Mouse (Mus musculus) heart, embryonic 13.5 days (tissue): ENCODE results near the gene Polr3b. TPM values are rescaled to one million over a fixed set of nuclear protein-coding genes. Genes with fewer than 3 reads are reported as not detected.

ENCODE experiments used
- ATAC-seq: fragments of 200-750 bp; cut with Nextera tagmentation; 2 replicates; pipeline ENCODE4 v1.8.0; 2017; ENCODE audit warnings: moderate TSS enrichment; ENCODE audit not compliant: insufficient number of reproducible peaks, low FRiP score, low TSS enrichment; ENCODE audit errors: extremely low read depth
- H3K27ac ChIP-seq: fragments of 300-500 bp; sonication (generic); replicated peaks from 2 replicates; pipeline ENCODE4 v1.5.1; 2015; ENCODE audit warnings: moderate library complexity, mild to moderate bottlenecking, inconsistent platforms
- H3K27me3 ChIP-seq: fragments of 300-500 bp; sonication (generic); replicated peaks from 2 replicates; pipeline ENCODE4 v1.6.1; 2015; ENCODE audit warnings: mild to moderate bottlenecking, inconsistent platforms
- H3K36me3 ChIP-seq: fragments of 300-500 bp; sonication (generic); 2 replicates; pipeline ENCODE4 v1.6.1; 2015; ENCODE audit warnings: mild to moderate bottlenecking, inconsistent platforms
- H3K4me1 ChIP-seq: fragments of 300-500 bp; sonication (generic); 2 replicates; pipeline ENCODE4 v1.6.1; 2015; ENCODE audit warnings: inconsistent platforms
- H3K4me2 ChIP-seq: fragments of 300-500 bp; sonication (generic); 2 replicates; pipeline ENCODE4 v1.6.1; 2015; ENCODE audit warnings: inconsistent platforms, mild to moderate bottlenecking, moderate library complexity
- H3K4me3 ChIP-seq: fragments of 300-500 bp; sonication (generic); 2 replicates; pipeline ENCODE4 v1.5.1; 2015; ENCODE audit warnings: moderate library complexity, mild to moderate bottlenecking, inconsistent platforms
- H3K9ac ChIP-seq: fragments of 300-500 bp; sonication (generic); 2 replicates; pipeline ENCODE4 v1.6.1; 2015; ENCODE audit warnings: inconsistent platforms, mild to moderate bottlenecking, moderate library complexity
- H3K9me3 ChIP-seq: fragments of 300-500 bp; sonication (generic); 2 replicates; pipeline ENCODE4 v1.6.1; 2016; ENCODE audit warnings: inconsistent platforms
- WGBS: fragments of 180-500 bp; shearing (Covaris S2); methylation state at CpG from one replicate; pipeline ENCODE4 v1.1.7; 2015; ENCODE audit warnings: mixed read lengths; 5-methylcytosine and 5-hydroxymethylcytosine counted together
- polyA plus RNA-seq: library from polyadenylated mRNA; unstranded; fragments of >200 nt; fragmentation: Nextera tagmentation; extraction: Ambion mirVana; gene quantifications from 2 replicates; pipeline ENCODE4 v1.2.1, GENCODE M21; 2015

The Polr3b gene
- polyA plus RNA-seq, 1 experiment from 2014 or later, result 10.7 TPM

- H3K4me1 ChIP-seq, result no peaks in the 10 kb centered on the region
- peaks cover 57% of the 10 kb centered on the region for H3K36me3 ChIP-seq
- no peak overlapping the region for H3K4me3 ChIP-seq
- WGBS, result 60% methylated on average over 3 of the region's 3 CpGs
- no peak overlapping the region for H3K9ac ChIP-seq
- no peaks in the 10 kb centered on the region for H3K27me3 ChIP-seq
- no peak for ATAC-seq
- no peak overlapping the region for H3K27ac ChIP-seq
- 0 out of 2 replicates have a peak, but pooled peaks cover 5% of the 10 kb centered on the region for H3K9me3 ChIP-seq
- H3K4me2 ChIP-seq, result no peak overlapping the region
These were observed 43.7 kb downstream of the Polr3b start for GRCm38 (mm10) chr10:84665713-84666260.

- Histone ChIP-seq H3K4me3 (no peak overlapping the region), H3K27ac (no peak overlapping the region), H3K27me3 (no peaks in the 10 kb centered on the region), H3K9me3 (no peaks in the 10 kb centered on the region), H3K36me3 (peaks cover 75% of the 10 kb centered on the region), H3K9ac (no peak overlapping the region), H3K4me2 (no peak overlapping the region), H3K4me1 (peaks cover 26% of the 10 kb centered on the region)
- ATAC-seq, result no peak
These were observed 53.6 kb downstream of the Polr3b start for GRCm38 (mm10) chr10:84675653-84676052.

- peaks cover 28% of the 10 kb centered on the region for H3K4me1 ChIP-seq
- no peak overlapping the region for H3K4me3 ChIP-seq
- ATAC-seq, result no peak
- peaks cover 73% of the 10 kb centered on the region for H3K36me3 ChIP-seq
- H3K27ac ChIP-seq, result no peak overlapping the region
- H3K9me3 ChIP-seq, result no peaks in the 10 kb centered on the region
- no peak overlapping the region for H3K9ac ChIP-seq
- no peaks in the 10 kb centered on the region for H3K27me3 ChIP-seq
- no peak overlapping the region for H3K4me2 ChIP-seq
- 85% methylated on average over 8 of the region's 8 CpGs for WGBS
These were observed 54.4 kb downstream of the Polr3b start for GRCm38 (mm10) chr10:84676511-84676910.

DNA sequence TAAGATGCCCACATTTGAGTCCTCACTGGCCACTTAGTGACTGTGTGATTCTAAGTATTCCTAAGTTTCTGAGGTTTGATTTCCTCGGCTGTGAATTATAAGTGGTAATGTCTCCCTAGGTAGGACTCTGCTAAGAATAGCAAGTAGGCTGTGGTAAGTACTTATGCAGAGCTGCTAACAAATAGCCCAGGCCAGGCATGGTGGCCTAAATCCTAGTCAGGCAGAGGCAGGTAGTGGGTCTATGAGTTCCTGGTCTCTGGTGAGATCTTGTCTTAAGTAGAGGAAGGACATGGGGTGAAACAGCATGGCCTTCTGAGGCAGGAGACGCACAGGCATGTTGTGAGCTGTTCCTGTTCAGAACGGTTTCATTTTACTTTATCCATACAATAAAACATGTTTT lies 55.8 kb downstream of the Polr3b start:
- no peaks in the 10 kb centered on the region for H3K9me3 ChIP-seq
- 69% methylated on average over 3 of the region's 3 CpGs for WGBS
- peaks cover 28% of the 10 kb centered on the region for H3K4me1 ChIP-seq
- H3K27me3 ChIP-seq, result no peaks in the 10 kb centered on the region
- ATAC-seq, result no peak
- H3K4me2 ChIP-seq, result 0 out of 2 replicates have a peak overlapping the region, but pooled peaks have one; percentile 21
- H3K9ac ChIP-seq, result no peak overlapping the region
- H3K4me3 ChIP-seq, result no peak overlapping the region
- peaks cover 66% of the 10 kb centered on the region for H3K36me3 ChIP-seq
- H3K27ac ChIP-seq, result peak overlapping the region; percentile 68; the same call in 1 of the 2 replicates

DNA sequence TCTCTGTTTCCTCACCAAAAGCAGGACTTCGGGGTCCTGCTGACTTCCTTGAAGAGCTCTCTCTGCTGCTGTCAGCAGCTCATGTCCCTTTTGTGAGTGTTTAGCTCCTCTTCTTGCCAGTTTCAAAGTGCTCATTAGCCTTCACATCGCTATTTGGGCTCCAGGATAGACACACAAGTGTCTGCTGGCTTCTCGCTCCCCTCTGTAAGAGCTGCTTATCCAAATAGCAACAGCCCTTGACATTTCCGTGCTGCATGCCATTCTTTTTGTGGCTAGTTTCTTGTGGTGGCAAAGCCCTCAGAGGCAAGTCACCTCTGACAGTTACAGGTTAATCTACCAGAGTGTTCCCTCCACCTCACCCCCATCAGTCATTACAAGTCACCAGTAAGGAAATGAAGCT lies 56.3 kb downstream of the Polr3b start:
- Histone ChIP-seq H3K27me3 (no peaks in the 10 kb centered on the region), H3K4me1 (peaks cover 28% of the 10 kb centered on the region), H3K4me2 (peak overlapping the region; percentile 21; the same call in 1 of the 2 replicates), H3K9me3 (no peaks in the 10 kb centered on the region), H3K27ac (peak overlapping the region; percentile 68), H3K4me3 (no peak overlapping the region), H3K9ac (peak overlapping the region; percentile 20; the same call in 1 of the 2 replicates), H3K36me3 (peaks cover 61% of the 10 kb centered on the region)
- ATAC-seq, result no peak
- WGBS, result 43% methylated on average over 4 of the region's 4 CpGs

DNA sequence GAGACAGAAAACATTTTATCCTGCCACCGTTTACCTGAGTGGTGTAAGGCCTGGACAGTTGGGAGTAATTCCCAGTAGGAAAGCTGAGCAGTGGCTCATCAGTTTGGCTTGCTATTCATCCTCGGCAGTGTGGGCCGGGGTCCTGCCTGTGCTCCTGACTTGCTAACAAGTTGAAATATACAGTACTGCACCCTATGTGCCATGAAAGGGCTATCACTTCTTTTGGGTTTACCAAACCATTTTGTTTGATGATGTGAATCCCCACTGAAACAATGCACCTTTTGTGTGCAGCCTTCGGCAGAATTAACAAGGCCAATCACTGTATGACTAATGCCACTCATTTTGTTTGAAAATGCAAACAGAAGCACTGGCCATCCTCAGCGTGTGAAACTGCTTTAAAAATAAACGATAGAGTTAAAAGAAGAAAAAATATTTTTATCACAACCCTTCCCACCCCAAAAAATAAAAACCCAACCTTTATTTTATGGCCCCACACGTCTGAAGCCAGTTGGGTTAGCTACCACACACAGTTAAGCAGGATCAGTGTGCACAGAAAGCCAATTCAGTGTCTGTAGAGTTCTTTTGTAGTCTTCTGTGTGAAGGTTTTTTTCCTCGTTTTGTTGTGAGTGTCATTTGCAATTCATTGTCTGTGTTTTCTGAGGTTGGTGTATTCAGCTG lies 63.5 kb downstream of the Polr3b start:
- peak overlapping the region; percentile 47 for H3K4me2 ChIP-seq
- no peak for ATAC-seq
- H3K9me3 ChIP-seq, result no peaks in the 10 kb centered on the region
- H3K4me1 ChIP-seq, result peaks cover 42% of the 10 kb centered on the region
- 0 out of 2 replicates have a peak overlapping the region, but pooled peaks have one; percentile 11 for H3K9ac ChIP-seq
- H3K27ac ChIP-seq, result peak overlapping the region; percentile 92
- no peaks in the 10 kb centered on the region for H3K27me3 ChIP-seq
- 61% methylated on average over 8 of the region's 8 CpGs for WGBS
- no peak overlapping the region for H3K4me3 ChIP-seq
- H3K36me3 ChIP-seq, result peaks cover 28% of the 10 kb centered on the region

GRCm38 (mm10) chr10:84686122-84686497 lies 64.0 kb downstream of the Polr3b start:
- Histone ChIP-seq H3K4me3 (no peak overlapping the region), H3K36me3 (peaks cover 27% of the 10 kb centered on the region), H3K4me2 (peak overlapping the region; percentile 47), H3K4me1 (peaks cover 45% of the 10 kb centered on the region), H3K27ac (peak overlapping the region; percentile 92), H3K9ac (peak overlapping the region; percentile 62; the same call in 1 of the 2 replicates), H3K9me3 (no peaks in the 10 kb centered on the region), H3K27me3 (no peaks in the 10 kb centered on the region)
- no peak for ATAC-seq
- 22% methylated on average over 9 of the region's 9 CpGs for WGBS

GRCm38 (mm10) chr10:84686705-84687104 lies 64.6 kb downstream of the Polr3b start:
- Histone ChIP-seq H3K9ac (peak overlapping the region; percentile 62; the same call in 1 of the 2 replicates), H3K9me3 (no peaks in the 10 kb centered on the region), H3K36me3 (peaks cover 24% of the 10 kb centered on the region), H3K4me2 (peak overlapping the region; percentile 47), H3K4me1 (peaks cover 46% of the 10 kb centered on the region), H3K27ac (peak overlapping the region; percentile 92), H3K27me3 (no peaks in the 10 kb centered on the region), H3K4me3 (no peak overlapping the region)
- WGBS, result 31% methylated on average over 4 of the region's 4 CpGs
- peak; percentile 74; the same call in 1 of the 2 replicates for ATAC-seq

GRCm38 (mm10) chr10:84687736-84688135 lies 65.6 kb downstream of the Polr3b start:
- H3K4me2 ChIP-seq, result no peak overlapping the region
- WGBS, result 79% methylated on average over 4 of the region's 4 CpGs
- ATAC-seq, result no peak
- H3K4me1 ChIP-seq, result peaks cover 46% of the 10 kb centered on the region
- H3K4me3 ChIP-seq, result no peak overlapping the region
- H3K36me3 ChIP-seq, result peaks cover 26% of the 10 kb centered on the region
- H3K27me3 ChIP-seq, result no peaks in the 10 kb centered on the region
- peak overlapping the region; percentile 92 for H3K27ac ChIP-seq
- no peaks in the 10 kb centered on the region for H3K9me3 ChIP-seq
- H3K9ac ChIP-seq, result no peak overlapping the region; the same call in 1 of the 2 replicates

- 76% methylated on average over 3 of the region's 3 CpGs for WGBS
- ATAC-seq, result no peak
- no peak overlapping the region for H3K27ac ChIP-seq
These were observed 67.8 kb downstream of the Polr3b start for GRCm38 (mm10) chr10:84689846-84690245.

GRCm38 (mm10) chr10:84690818-84691217 lies 68.7 kb downstream of the Polr3b start:
- Histone ChIP-seq H3K36me3 (peaks cover 28% of the 10 kb centered on the region), H3K9ac (0 out of 2 replicates have a peak overlapping the region, but pooled peaks have one; percentile 24), H3K27ac (peak overlapping the region; percentile 15; the same call in 1 of the 2 replicates), H3K27me3 (no peaks in the 10 kb centered on the region), H3K4me1 (peaks cover 29% of the 10 kb centered on the region), H3K4me3 (no peak overlapping the region), H3K4me2 (no peak overlapping the region), H3K9me3 (no peaks in the 10 kb centered on the region)
- no peak for ATAC-seq
- WGBS, result 81% methylated on average over 4 of the region's 4 CpGs

More at GRCm38 (mm10) chr10:84689846-84690245, 67.8 kb downstream of the Polr3b start:
- H3K9ac ChIP-seq, result no peak overlapping the region
- H3K4me1 ChIP-seq, result peaks cover 38% of the 10 kb centered on the region
- H3K9me3 ChIP-seq, result no peaks in the 10 kb centered on the region
- H3K36me3 ChIP-seq, result peaks cover 28% of the 10 kb centered on the region
- no peaks in the 10 kb centered on the region for H3K27me3 ChIP-seq
- no peak overlapping the region for H3K4me2 ChIP-seq
- no peak overlapping the region for H3K4me3 ChIP-seq
